Mouse (Mus musculus): ENCODE measurements around the gene Cnot10. TPM values are rescaled to one million over a fixed set of nuclear protein-coding genes. Genes with fewer than 3 reads are reported as not detected.

Gene Cnot10
- polyA plus RNA-seq, 1 experiment from 2014 or later, result 60.7 TPM

DNA sequence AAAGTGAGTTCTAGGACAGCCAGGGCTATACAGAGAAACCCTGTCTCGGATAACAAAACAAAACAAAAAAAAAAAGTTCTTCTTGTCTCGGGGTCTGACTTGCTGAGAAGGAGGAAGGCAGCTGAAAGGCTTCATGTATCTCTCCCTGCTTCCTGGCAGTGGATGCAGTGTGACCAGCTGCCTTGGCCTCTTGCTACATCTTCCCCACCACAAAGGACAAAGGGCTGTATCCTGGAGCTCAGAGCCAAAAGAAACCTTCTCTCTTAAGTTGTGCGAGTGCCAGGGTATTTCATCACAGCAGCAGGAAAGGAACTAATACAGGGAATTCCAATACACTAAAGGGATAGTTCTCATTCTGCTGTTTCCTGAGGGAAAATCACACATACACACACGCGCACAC, 38.6 kb upstream of the Cnot10 start:
- H3K9me3 ChIP-seq (ENCODE audit: control insufficient read depth, low read length), result no peaks in the 10 kb centered on the region
- no peaks in the 10 kb centered on the region for H3K36me3 ChIP-seq (ENCODE audit: control insufficient read depth, insufficient read depth, low read length)
- no peak overlapping the region for H3K4me3 ChIP-seq (ENCODE audit: low read depth, low read length)
- H3K9ac ChIP-seq (ENCODE audit: low read depth, low read length), result no peak overlapping the region
- no peaks in the 10 kb centered on the region for H3K27me3 ChIP-seq (ENCODE audit: control insufficient read depth, insufficient read depth, low read length)
- no peak overlapping the region for H3K4me2 ChIP-seq (replicated peaks; ENCODE audit: low read depth, low read length)
- no peak overlapping the region for H3K27ac ChIP-seq (ENCODE audit: low read depth, low read length)
- ATAC-seq (ENCODE audit: low FRiP score), result no peak
- 86% methylated on average over 5 of the region's 5 CpGs for WGBS
- DNase-seq (ENCODE audit: low spot score), result no peak
- H3K4me1 ChIP-seq (replicated peaks; ENCODE audit: control insufficient read depth, insufficient read depth, low read length), result no peaks in the 10 kb centered on the region

DNA sequence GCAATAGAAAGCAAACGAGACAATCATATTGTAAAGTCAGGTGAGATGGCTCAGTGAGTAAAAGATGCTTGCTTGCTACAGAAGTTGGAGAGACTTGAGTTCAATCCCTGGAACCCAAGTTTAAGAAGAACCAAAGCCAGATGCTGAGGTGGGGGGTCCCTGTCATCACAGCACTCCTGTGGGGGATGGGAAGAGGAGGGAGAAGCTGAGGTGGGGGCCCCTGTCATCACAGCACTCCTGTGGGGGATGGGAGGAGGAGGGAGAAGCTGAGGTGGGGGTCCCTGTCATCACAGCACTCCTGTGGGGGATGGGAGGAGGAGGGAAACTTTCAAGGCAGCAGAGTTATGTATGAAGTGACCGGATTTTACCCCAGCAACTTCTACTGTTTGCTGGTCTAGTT, 33.6 kb upstream of the Cnot10 start:
- Histone ChIP-seq H3K27ac (ENCODE audit: low read depth, low read length) (no peak overlapping the region), H3K36me3 (ENCODE audit: control insufficient read depth, insufficient read depth, low read length) (no peaks in the 10 kb centered on the region), H3K4me3 (ENCODE audit: low read depth, low read length) (no peak overlapping the region), H3K4me2 (replicated peaks; ENCODE audit: low read depth, low read length) (no peak overlapping the region), H3K4me1 (replicated peaks; ENCODE audit: control insufficient read depth, insufficient read depth, low read length) (0 out of 2 replicates have a peak, but pooled peaks cover 3% of the 10 kb centered on the region), H3K9me3 (ENCODE audit: control insufficient read depth, low read length) (no peaks in the 10 kb centered on the region), H3K9ac (ENCODE audit: low read depth, low read length) (no peak overlapping the region), H3K27me3 (ENCODE audit: control insufficient read depth, insufficient read depth, low read length) (no peaks in the 10 kb centered on the region)
- no peak for ATAC-seq (ENCODE audit: low FRiP score)
- DNase-seq (ENCODE audit: low spot score), result peak; percentile 10
- 62% methylated on average over 2 of the region's 2 CpGs for WGBS

DNA sequence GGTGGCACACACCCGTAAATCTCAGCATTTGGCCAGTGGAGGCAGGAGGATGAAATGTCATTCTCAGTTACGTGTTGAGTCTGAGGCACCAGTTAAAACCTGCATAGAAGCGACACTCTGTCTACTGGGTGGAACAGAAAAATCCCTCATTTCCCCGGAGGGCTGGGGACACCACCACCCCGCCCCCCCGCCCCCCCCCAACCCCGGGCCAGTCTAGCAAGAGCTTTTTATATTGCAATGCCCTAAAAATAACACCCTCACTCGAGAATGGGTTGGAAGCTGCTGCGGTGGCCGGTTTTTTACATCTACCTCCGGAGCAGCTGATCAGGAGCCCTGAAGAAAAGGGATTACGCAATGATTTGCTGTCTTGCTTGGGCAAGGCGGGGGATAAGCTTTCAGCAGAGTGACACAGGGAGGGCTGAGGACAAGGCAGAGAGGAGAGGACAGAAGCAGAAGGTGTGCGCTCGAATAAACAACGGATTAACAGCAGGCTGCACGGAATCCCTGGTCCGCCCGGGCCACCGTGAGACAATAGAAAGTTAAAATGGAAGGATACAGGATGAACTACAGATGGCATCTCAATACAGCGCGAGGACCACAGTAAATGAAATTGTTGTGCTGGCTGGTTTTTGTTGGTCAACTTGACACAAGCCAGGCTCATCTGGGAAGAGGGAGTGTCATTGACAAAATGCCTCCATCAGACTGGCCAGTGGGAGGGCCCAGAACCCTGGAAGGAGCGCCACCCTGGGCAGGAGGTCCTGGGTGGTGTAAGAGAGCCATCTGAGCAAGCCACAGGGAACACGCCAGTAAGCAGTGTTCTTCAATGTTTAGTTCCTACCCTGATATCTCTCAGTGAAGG, 32.9 kb upstream of the Cnot10 start:
- ATAC-seq (ENCODE audit: low FRiP score), result peak; percentile 68
- WGBS, result 8% methylated on average over 24 of the region's 24 CpGs
- H3K4me1 ChIP-seq (replicated peaks; ENCODE audit: control insufficient read depth, insufficient read depth, low read length), result 0 out of 2 replicates have a peak, but pooled peaks cover 3% of the 10 kb centered on the region
- peak overlapping the region; percentile 19 for H3K4me3 ChIP-seq (ENCODE audit: low read depth, low read length)
- H3K36me3 ChIP-seq (ENCODE audit: control insufficient read depth, insufficient read depth, low read length), result no peaks in the 10 kb centered on the region
- H3K9ac ChIP-seq (ENCODE audit: low read depth, low read length), result peak overlapping the region; percentile 24
- no peaks in the 10 kb centered on the region for H3K9me3 ChIP-seq (ENCODE audit: control insufficient read depth, low read length)
- peak; percentile 44 for DNase-seq (ENCODE audit: low spot score)
- H3K4me2 ChIP-seq (replicated peaks; ENCODE audit: low read depth, low read length), result peak overlapping the region; percentile 48
- H3K27ac ChIP-seq (ENCODE audit: low read depth, low read length), result peak overlapping the region; percentile 8; the same call in 1 of the 2 replicates
- no peaks in the 10 kb centered on the region for H3K27me3 ChIP-seq (ENCODE audit: control insufficient read depth, insufficient read depth, low read length)

DNA sequence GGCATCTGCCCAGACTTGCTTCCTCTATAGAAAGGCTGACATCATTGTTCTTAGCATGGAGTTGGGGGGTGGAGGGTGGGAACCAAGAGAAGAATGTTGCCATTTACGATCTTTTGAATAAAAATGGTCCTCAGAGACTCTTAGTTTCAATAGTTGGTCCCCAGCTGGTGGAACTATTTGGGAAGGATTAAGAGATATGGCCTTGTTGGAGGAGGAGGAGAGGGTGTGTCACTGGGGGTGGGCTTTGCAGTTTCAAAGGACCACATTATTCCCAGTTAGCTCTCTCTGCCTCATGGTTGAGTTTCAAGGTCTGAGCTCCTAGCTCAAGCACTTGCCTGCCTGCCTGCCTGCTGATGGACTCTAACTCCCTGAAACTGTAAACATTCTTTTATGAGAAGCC, 32.0 kb upstream of the Cnot10 start:
- Histone ChIP-seq H3K4me3 (ENCODE audit: low read depth, low read length) (no peak overlapping the region), H3K4me1 (replicated peaks; ENCODE audit: control insufficient read depth, insufficient read depth, low read length) (0 out of 2 replicates have a peak, but pooled peaks cover 3% of the 10 kb centered on the region), H3K27me3 (ENCODE audit: control insufficient read depth, insufficient read depth, low read length) (no peaks in the 10 kb centered on the region), H3K9me3 (ENCODE audit: control insufficient read depth, low read length) (no peaks in the 10 kb centered on the region), H3K27ac (ENCODE audit: low read depth, low read length) (no peak overlapping the region), H3K9ac (ENCODE audit: low read depth, low read length) (no peak overlapping the region), H3K4me2 (replicated peaks; ENCODE audit: low read depth, low read length) (no peak overlapping the region), H3K36me3 (ENCODE audit: control insufficient read depth, insufficient read depth, low read length) (no peaks in the 10 kb centered on the region)
- no peak for DNase-seq (ENCODE audit: low spot score)
- ATAC-seq (ENCODE audit: low FRiP score), result no peak
- WGBS, result 79% methylated on average over 1 of the region's 1 CpGs

DNA sequence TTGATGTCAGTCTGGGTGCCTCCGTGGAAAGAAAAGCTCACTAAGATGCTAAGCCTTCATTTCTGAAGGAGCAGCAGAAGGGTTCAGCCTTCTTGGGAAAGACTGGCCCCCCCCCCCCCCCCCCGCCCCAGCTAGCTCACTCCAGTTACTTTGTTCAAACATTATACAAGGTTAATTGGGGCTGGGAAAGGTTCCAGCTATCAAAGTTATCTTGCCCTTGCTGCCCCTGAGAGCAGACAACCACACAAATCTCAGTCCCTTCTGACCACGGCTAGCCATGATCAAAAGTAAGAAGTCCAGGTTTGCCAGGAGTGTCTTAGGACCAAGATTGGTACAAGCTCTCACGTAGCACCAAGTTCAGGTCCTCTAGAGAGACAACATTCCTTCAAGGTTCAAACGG, 29.0 kb upstream of the Cnot10 start:
- 79% methylated on average over 4 of the region's 5 CpGs for WGBS
- Histone ChIP-seq H3K9me3 (ENCODE audit: control insufficient read depth, low read length) (no peaks in the 10 kb centered on the region), H3K27me3 (ENCODE audit: control insufficient read depth, insufficient read depth, low read length) (no peaks in the 10 kb centered on the region), H3K4me3 (ENCODE audit: low read depth, low read length) (no peak overlapping the region), H3K4me1 (replicated peaks; ENCODE audit: control insufficient read depth, insufficient read depth, low read length) (0 out of 2 replicates have a peak, but pooled peaks cover 3% of the 10 kb centered on the region), H3K4me2 (replicated peaks; ENCODE audit: low read depth, low read length) (no peak overlapping the region), H3K36me3 (ENCODE audit: control insufficient read depth, insufficient read depth, low read length) (no peaks in the 10 kb centered on the region), H3K9ac (ENCODE audit: low read depth, low read length) (no peak overlapping the region), H3K27ac (ENCODE audit: low read depth, low read length) (no peak overlapping the region)
- no peak for DNase-seq (ENCODE audit: low spot score)
- ATAC-seq (ENCODE audit: low FRiP score), result no peak

DNA sequence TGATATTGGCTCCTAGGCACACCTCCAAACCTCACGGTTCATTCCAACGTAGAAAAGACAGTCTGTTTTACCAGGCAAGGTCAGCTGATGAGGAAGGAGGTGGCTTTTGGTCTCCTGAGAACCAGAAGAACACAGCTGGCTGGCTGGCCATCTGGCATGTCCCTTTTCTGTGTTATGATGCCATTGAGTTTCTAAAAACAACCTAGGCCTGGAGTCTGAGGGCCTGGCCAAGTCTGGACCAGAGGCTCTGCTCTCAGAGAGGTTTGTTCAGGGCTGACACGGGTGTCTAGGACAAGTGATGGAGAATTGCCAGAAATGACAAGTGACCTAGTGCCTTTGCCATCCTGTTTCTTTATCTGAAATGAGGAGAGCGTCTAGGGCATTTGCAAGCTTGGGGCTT, 28.1 kb upstream of the Cnot10 start:
- DNase-seq (ENCODE audit: low spot score), result no peak
- no peak for ATAC-seq (ENCODE audit: low FRiP score)
- Histone ChIP-seq H3K4me3 (ENCODE audit: low read depth, low read length) (no peak overlapping the region), H3K9ac (ENCODE audit: low read depth, low read length) (no peak overlapping the region), H3K36me3 (ENCODE audit: control insufficient read depth, insufficient read depth, low read length) (no peaks in the 10 kb centered on the region), H3K4me1 (replicated peaks; ENCODE audit: control insufficient read depth, insufficient read depth, low read length) (0 out of 2 replicates have a peak, but pooled peaks cover 3% of the 10 kb centered on the region), H3K27ac (ENCODE audit: low read depth, low read length) (no peak overlapping the region), H3K27me3 (ENCODE audit: control insufficient read depth, insufficient read depth, low read length) (no peaks in the 10 kb centered on the region), H3K4me2 (replicated peaks; ENCODE audit: low read depth, low read length) (no peak overlapping the region), H3K9me3 (ENCODE audit: control insufficient read depth, low read length) (no peaks in the 10 kb centered on the region)
- WGBS, result 83% methylated on average over 4 of the region's 4 CpGs

DNA sequence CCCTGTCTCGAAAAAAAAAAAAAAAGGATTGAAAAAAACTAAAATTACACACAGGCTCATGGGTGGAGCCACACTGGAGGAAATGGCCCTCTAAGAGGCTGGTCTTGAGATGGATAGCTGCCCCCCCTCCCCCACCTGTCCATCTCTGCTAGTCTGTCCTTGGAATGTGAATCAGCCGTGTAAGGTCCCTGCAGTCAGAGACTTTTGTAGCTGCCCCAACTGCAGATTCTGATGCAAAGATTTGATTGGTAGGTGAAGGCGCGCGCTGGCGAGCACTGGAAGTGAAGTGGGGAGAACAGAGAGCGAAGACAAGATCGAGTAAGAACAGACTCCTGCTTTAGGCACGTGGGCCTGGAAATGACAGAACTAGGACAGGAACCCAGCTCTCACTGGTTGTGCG, 26.9 kb upstream of the Cnot10 start:
- Histone ChIP-seq H3K9ac (ENCODE audit: low read depth, low read length) (no peak overlapping the region), H3K36me3 (ENCODE audit: control insufficient read depth, insufficient read depth, low read length) (no peaks in the 10 kb centered on the region), H3K27ac (ENCODE audit: low read depth, low read length) (no peak overlapping the region), H3K4me2 (replicated peaks; ENCODE audit: low read depth, low read length) (no peak overlapping the region), H3K9me3 (ENCODE audit: control insufficient read depth, low read length) (no peaks in the 10 kb centered on the region), H3K4me3 (ENCODE audit: low read depth, low read length) (no peak overlapping the region), H3K27me3 (ENCODE audit: control insufficient read depth, insufficient read depth, low read length) (no peaks in the 10 kb centered on the region), H3K4me1 (replicated peaks; ENCODE audit: control insufficient read depth, insufficient read depth, low read length) (no peaks in the 10 kb centered on the region)
- DNase-seq (ENCODE audit: low spot score), result no peak
- 86% methylated on average over 10 of the region's 10 CpGs for WGBS
- no peak for ATAC-seq (ENCODE audit: low FRiP score)

DNA sequence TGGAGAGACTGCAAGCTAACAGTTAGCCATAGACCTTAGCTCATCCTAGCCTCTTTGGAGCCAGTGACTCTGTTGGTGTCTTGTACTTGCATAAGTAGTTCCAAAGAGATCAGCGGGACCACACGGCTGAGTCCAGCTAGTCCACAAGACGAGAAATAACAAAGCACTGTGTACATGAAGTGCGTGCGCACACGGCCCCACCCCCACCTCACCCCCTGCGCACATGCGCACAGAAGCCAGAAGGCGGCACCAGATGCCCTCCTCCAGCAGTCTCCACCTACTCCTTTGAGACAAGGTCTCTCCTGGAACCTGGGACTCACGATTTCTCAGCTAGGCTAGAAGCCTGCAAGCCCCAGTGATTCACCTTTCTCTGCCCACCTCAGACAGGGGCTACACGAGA, 23.8 kb upstream of the Cnot10 start:
- no peak for DNase-seq (ENCODE audit: low spot score)
- H3K4me3 ChIP-seq (ENCODE audit: low read depth, low read length), result no peak overlapping the region
- 89% methylated on average over 11 of the region's 11 CpGs for WGBS

DNA sequence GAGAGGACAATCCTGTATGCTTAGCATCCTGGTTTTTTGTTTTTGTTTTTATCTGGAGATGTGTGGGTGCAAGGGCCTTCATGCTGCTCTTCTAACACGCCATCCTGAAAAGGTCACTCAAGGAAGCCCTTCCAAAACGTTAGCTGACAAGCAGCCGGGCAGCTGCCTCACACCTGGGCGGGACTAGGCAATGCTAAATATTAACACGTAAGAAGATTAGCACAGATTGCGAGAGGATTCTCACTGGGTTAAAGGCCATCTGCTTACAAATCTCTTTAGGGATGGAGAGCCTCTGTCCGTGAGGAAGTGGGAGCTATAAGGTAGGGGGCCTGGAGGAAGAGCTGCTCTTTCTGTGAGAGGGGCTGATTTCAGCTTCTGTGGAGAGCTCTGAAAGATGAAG, 22.0 kb upstream of the Cnot10 start:
- no peak overlapping the region for H3K4me3 ChIP-seq (ENCODE audit: low read depth, low read length)
- no peaks in the 10 kb centered on the region for H3K27me3 ChIP-seq (ENCODE audit: control insufficient read depth, insufficient read depth, low read length)
- no peak overlapping the region for H3K9ac ChIP-seq (ENCODE audit: low read depth, low read length)
- no peak overlapping the region for H3K4me2 ChIP-seq (replicated peaks; ENCODE audit: low read depth, low read length)
- H3K36me3 ChIP-seq (ENCODE audit: control insufficient read depth, insufficient read depth, low read length), result no peaks in the 10 kb centered on the region
- DNase-seq (ENCODE audit: low spot score), result no peak
- no peak for ATAC-seq (ENCODE audit: low FRiP score)
- no peaks in the 10 kb centered on the region for H3K9me3 ChIP-seq (ENCODE audit: control insufficient read depth, low read length)
- H3K27ac ChIP-seq (ENCODE audit: low read depth, low read length), result no peak overlapping the region
- H3K4me1 ChIP-seq (replicated peaks; ENCODE audit: control insufficient read depth, insufficient read depth, low read length), result no peaks in the 10 kb centered on the region
- WGBS, result 62% methylated on average over 7 of the region's 7 CpGs

More for the DNA sequence above, 23.8 kb upstream of the Cnot10 start:
- Histone ChIP-seq H3K27me3 (ENCODE audit: control insufficient read depth, insufficient read depth, low read length) (no peaks in the 10 kb centered on the region), H3K9ac (ENCODE audit: low read depth, low read length) (no peak overlapping the region), H3K27ac (ENCODE audit: low read depth, low read length) (no peak overlapping the region), H3K36me3 (ENCODE audit: control insufficient read depth, insufficient read depth, low read length) (no peaks in the 10 kb centered on the region), H3K4me2 (replicated peaks; ENCODE audit: low read depth, low read length) (no peak overlapping the region), H3K4me1 (replicated peaks; ENCODE audit: control insufficient read depth, insufficient read depth, low read length) (no peaks in the 10 kb centered on the region), H3K9me3 (ENCODE audit: control insufficient read depth, low read length) (no peaks in the 10 kb centered on the region)
- ATAC-seq (ENCODE audit: low FRiP score), result no peak
